Mouse (Mus musculus) hindbrain, embryonic 10.5 days (tissue): ENCODE measurements around the gene Olfr220. TPM values are rescaled to one million over a fixed set of nuclear protein-coding genes. Genes with fewer than 3 reads are reported as not detected.

Experiments used
- DNase-seq: peaks from one replicate; pipeline ENCODE4 v3.0.0-alpha.2; 2017; ENCODE audit warnings: low spot score
- H3K27ac ChIP-seq: fragments of 300-500 bp; sonication (generic); 2 replicates; pipeline ENCODE4 v1.5.1; 2016; ENCODE audit warnings: mild to moderate bottlenecking, moderate library complexity
- H3K27me3 ChIP-seq: fragments of 300-500 bp; sonication (generic); 2 replicates; pipeline ENCODE4 v1.6.1; 2016; ENCODE audit warnings: mild to moderate bottlenecking; ENCODE audit not compliant: poor library complexity, insufficient read depth, severe bottlenecking
- H3K36me3 ChIP-seq: fragments of 300-500 bp; sonication (generic); 2 replicates; pipeline ENCODE4 v1.6.1; 2016; ENCODE audit warnings: mild to moderate bottlenecking, moderate library complexity
- H3K4me1 ChIP-seq: fragments of 300-500 bp; sonication (generic); replicated peaks from 2 replicates; pipeline ENCODE4 v1.6.1; 2016; ENCODE audit warnings: mild to moderate bottlenecking
- H3K4me3 ChIP-seq: fragments of 300-500 bp; sonication (generic); 2 replicates; pipeline ENCODE4 v1.5.1; 2016; ENCODE audit warnings: mild to moderate bottlenecking, moderate library complexity
- H3K9me3 ChIP-seq: fragments of 300-500 bp; sonication (generic); 2 replicates; pipeline ENCODE4 v1.6.1; 2016; ENCODE audit warnings: mild to moderate bottlenecking, moderate library complexity
- WGBS: fragments of 180-500 bp; shearing (Covaris S2); methylation state at CpG from one replicate; pipeline ENCODE4 v1.1.7; 2016; 5-methylcytosine and 5-hydroxymethylcytosine counted together
- polyA plus RNA-seq: library from polyadenylated mRNA; unstranded; fragments of >200 nt; fragmentation: Nextera tagmentation; extraction: Ambion mirVana; gene quantifications from 2 replicates; pipeline ENCODE4 v1.2.1, GENCODE M21; 2016

Olfr220 gene
- polyA plus RNA-seq, result not detected in 2 replicates

DNA sequence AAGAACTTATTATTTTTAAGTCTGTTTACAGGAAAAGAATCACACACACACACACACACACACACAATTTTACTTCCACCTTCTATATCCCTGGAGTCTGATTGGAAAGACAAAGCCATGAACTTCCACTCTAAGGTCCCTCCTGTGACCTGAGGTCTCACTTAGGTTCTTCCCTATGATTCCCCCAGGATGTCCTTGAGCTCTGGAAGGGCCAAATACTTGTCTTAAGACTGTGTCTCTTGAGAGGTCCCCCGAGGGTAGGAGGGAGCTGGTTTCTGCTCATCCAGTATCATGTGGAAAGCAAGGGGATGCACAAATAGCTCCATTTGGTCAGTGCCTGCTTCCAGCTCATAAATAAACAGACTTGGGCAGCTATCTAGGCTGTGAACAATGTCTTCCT is at the start of gene Olfr220:
Gene Olfr220 (plus strand): TSS at position 301 of the 400 bp plus-strand sequence.
- Histone ChIP-seq H3K9me3 (no peaks in the 10 kb centered on the region), H3K4me3 (no peak within 1 kb of the TSS), H3K27ac (no peak within 1 kb of the TSS), H3K27me3 (no peaks in the 10 kb centered on the region), H3K36me3 (no peaks in the 10 kb centered on the region), H3K4me1 (no peaks in the 10 kb centered on the region)
- DNase-seq, result no peak
- 75% methylated on average over 1 of the region's 1 CpGs for WGBS

DNA sequence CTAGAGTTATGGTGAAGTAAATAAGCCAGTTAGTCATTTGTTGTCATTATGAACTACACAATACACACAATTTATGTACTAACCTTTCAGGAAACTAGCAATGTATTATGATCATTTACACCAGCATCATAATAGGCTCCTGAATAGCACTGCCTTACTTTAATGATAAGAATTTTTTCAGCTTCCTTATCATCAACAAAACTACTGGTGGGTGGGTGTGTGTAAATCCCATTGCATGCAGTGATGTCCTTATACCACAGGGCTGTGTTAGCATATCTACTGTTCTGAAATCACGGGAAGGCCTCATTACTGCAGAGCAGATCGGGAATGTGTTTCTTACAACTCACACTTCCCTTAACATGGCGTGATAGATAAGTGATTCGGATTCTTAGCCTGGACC is 18.9 kb upstream of the Olfr220 start:
- no peak overlapping the region for H3K4me3 ChIP-seq
- no peaks in the 10 kb centered on the region for H3K27me3 ChIP-seq
- no peaks in the 10 kb centered on the region for H3K4me1 ChIP-seq
- no peaks in the 10 kb centered on the region for H3K9me3 ChIP-seq
- H3K36me3 ChIP-seq, result no peaks in the 10 kb centered on the region
- no peak overlapping the region for H3K27ac ChIP-seq
- DNase-seq, result no peak
- WGBS, result 94% methylated on average over 4 of the region's 4 CpGs

DNA sequence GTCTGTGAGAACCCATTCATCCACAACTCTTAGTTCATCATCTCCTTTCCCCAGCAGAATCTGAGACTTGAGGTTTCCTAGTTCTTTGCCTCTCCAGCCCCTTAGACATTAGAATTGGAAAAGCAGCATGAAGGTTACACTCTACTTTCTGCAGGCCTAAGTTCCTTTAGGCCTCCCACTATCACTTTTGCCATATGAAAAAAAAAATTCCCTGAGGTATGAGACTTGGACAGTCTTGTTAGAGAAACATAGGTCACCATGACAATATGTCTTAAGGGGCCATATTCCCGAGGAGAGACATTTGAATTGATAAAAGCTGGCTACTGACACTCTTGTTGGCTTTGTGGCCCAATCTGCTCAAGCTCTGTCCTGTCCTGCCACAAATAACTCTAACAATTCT is 18.1 kb upstream of the Olfr220 start, which contains the start of gene Olfr414:
Gene Olfr414 (plus strand): TSS at position 301 of the 400 bp plus-strand sequence.
- no peaks in the 10 kb centered on the region for H3K9me3 ChIP-seq
- WGBS, result 77% methylated on average over 1 of the region's 1 CpGs
- H3K4me3 ChIP-seq, result no peak within 1 kb of the TSS
- no peak within 1 kb of the TSS for H3K27ac ChIP-seq
- no peaks in the 10 kb centered on the region for H3K36me3 ChIP-seq
- no peaks in the 10 kb centered on the region for H3K4me1 ChIP-seq
- no peak for DNase-seq
- no peaks in the 10 kb centered on the region for H3K27me3 ChIP-seq

DNA sequence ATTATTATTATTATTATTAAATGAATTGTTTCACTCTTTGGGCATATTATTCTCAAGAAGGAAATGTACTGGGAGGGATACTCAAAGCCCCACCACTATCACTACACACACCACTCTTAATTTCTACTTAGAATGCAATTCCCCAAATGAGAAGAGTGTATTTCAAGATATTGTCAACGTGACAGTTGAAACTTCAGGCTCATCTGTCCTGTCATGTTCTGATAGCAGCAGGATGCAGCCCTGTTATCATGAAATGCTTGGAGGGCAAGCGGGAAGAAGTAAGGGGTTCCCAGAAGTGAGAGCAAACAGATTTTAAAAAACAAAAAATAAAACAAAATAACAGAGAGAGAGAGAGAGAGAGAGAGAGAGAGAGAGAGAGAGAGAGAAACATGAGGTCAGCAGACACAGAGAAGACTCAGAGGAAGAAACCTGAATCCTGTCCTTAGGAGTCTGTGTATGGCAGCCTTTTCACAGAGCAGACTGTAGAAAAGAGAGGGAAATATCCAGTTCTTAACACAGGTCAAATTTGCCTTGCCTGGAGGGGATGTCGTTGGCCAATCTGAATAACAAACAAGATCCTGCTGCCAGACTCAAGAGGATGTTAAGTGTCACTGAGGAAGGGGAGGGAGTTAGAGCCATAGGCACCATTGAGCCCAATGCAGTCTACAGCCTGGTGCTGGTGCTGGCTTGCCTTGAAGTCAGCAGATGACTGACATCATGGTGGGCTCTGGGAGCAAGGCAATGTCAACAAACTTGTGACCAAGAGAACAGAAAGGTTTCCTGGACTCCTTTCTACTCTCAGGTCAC is 15.5 kb upstream of the Olfr220 start:
- no peaks in the 10 kb centered on the region for H3K36me3 ChIP-seq
- no peaks in the 10 kb centered on the region for H3K4me1 ChIP-seq
- no peaks in the 10 kb centered on the region for H3K27me3 ChIP-seq
- no peak for DNase-seq
- no peak overlapping the region for H3K27ac ChIP-seq
- no peaks in the 10 kb centered on the region for H3K9me3 ChIP-seq
- 56% methylated on average over 3 of the region's 3 CpGs for WGBS
- H3K4me3 ChIP-seq, result no peak overlapping the region

DNA sequence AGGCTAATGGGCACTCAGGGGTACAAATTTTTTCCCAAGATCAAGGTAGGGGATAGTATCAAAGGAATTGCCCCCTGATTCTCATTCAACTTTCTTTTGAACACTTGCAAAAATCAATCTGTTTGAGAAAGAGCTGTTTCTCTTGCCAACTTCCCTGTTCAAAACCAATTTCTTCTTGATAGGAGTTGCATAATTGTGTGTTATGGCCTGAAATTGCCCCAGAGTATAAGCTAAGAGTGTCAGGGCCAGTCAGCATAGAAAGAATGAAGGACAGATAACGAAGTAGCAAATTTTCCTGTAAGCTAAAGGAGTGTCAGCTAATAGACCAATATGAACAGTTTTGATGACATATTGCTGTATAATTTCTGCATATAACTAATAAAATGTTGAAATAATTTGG is 14.5 kb upstream of the Olfr220 start:
- Histone ChIP-seq H3K27me3 (no peaks in the 10 kb centered on the region), H3K9me3 (no peaks in the 10 kb centered on the region), H3K4me1 (no peaks in the 10 kb centered on the region), H3K27ac (no peak overlapping the region), H3K4me3 (no peak overlapping the region), H3K36me3 (no peaks in the 10 kb centered on the region)
- DNase-seq, result no peak
- 93% methylated on average over 1 of the region's 1 CpGs for WGBS

DNA sequence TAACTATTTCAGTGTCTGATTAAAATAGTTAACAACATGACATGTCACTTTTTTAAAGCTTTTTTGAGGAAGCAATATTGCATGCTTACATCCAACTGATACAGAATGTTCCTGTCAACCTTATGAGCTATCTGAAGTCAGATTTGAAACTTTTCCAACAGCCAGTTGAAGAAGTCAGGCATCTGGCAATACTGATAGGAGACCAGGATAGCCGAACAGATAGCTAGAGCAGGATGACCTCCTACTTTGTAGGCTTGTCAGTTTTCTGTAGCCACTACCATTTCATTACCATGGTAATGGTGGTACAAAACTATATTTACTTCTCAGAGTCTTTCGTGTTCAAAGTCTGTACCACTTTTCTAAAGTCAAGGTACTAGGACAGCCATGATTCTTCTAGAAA is 13.5 kb upstream of the Olfr220 start:
- Histone ChIP-seq H3K9me3 (no peaks in the 10 kb centered on the region), H3K4me1 (no peaks in the 10 kb centered on the region), H3K36me3 (no peaks in the 10 kb centered on the region), H3K27ac (no peak overlapping the region), H3K27me3 (no peaks in the 10 kb centered on the region), H3K4me3 (no peak overlapping the region)
- DNase-seq, result no peak
- WGBS, result 90% methylated on average over 2 of the region's 2 CpGs

DNA sequence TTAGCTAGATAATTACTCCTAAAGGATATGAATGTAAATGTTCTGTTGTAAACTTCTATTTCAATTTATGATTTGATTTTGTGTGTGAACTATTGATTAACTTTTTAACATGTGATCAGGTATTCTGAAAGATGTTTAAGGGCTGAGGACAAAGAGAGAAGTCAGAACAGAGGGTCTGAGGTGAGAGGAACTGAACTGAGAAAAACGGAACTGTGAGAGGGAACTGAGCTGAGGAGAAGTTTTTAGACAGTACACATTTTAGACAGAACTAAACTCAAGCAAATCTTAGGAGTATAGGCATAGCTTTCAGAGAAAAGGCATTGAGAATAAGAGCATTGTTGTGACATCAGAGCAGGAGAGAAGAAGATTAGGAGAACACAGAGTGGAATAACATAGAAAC is 7.8 kb upstream of the Olfr220 start:
- no peaks in the 10 kb centered on the region for H3K4me1 ChIP-seq
- no peak overlapping the region for H3K27ac ChIP-seq
- H3K27me3 ChIP-seq, result no peaks in the 10 kb centered on the region
- no peaks in the 10 kb centered on the region for H3K36me3 ChIP-seq
- H3K9me3 ChIP-seq, result no peaks in the 10 kb centered on the region
- H3K4me3 ChIP-seq, result no peak overlapping the region
- WGBS, result 69% methylated on average over 1 of the region's 1 CpGs
- DNase-seq, result no peak

DNA sequence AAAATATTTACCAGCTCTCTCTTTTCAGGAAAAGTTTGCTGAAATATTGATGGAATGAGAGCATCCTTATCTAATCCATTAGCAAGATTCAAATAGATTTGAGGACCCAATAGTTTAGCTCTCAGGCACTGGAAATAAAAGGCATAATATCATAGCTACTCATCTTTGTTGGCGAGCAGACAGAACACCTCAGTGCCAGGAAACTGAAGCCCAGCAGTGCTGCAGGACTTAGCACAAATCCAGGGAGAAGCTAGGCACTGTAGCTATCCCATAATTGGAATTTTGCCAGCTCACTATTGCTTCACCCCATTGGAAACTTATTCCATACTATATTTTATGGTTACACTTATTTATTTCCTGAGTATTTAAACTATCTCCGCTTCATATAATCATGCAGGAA is 13.2 kb downstream of the Olfr220 start:
- H3K9me3 ChIP-seq, result no peaks in the 10 kb centered on the region
- DNase-seq, result no peak
- WGBS, result 82% methylated on average over 2 of the region's 2 CpGs

DNA sequence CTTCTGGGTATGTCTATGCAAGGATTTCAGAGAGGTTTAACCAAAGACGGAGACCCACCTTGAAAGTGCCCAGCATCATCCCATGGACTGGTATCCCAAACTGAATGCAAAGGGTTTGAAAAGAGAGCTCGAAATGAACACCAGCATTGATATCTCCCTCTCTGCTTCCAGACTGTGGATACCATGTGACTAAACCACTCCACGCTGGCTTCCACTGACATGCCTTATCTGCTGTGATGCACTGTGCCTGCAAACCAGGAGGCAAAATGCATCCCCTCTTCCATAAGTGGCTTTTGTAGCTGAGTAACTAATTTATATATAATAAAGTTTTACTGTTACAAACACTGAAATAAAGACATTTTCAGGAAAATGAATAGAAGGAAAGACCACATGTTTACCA is 23.5 kb downstream of the Olfr220 start:
- Histone ChIP-seq H3K4me1 (no peaks in the 10 kb centered on the region), H3K27me3 (no peaks in the 10 kb centered on the region), H3K27ac (no peak overlapping the region), H3K36me3 (no peaks in the 10 kb centered on the region), H3K4me3 (no peak overlapping the region), H3K9me3 (no peaks in the 10 kb centered on the region)
- DNase-seq, result no peak
- 90% methylated on average over 3 of the region's 3 CpGs for WGBS

More for the DNA sequence above, 13.2 kb downstream of the Olfr220 start:
- no peaks in the 10 kb centered on the region for H3K4me1 ChIP-seq
- H3K36me3 ChIP-seq, result no peaks in the 10 kb centered on the region
- H3K4me3 ChIP-seq, result no peak overlapping the region
- no peaks in the 10 kb centered on the region for H3K27me3 ChIP-seq
- H3K27ac ChIP-seq, result no peak overlapping the region

DNA sequence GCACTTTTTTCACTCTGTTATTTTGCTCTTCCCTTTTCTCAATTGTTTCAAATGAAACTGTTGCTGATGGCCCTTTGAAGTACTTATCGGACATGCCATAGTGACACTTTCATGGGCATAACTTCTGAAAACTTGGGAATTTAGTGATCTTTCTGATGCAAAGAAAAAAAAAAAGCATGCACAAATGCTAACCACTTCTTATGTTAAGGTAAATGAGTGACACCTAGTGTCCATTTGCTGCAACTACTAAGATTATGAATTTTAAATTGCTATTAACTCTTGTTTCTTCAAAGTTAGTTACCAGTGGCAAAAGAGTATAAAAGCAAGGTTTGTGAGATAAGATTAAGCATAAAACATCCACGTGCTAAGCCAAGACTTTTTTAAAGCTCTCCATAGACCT is 24.4 kb downstream of the Olfr220 start:
- DNase-seq, result no peak
- no peaks in the 10 kb centered on the region for H3K9me3 ChIP-seq
- WGBS, result 32% methylated on average over 2 of the region's 2 CpGs
- H3K4me3 ChIP-seq, result no peak overlapping the region
- no peak overlapping the region for H3K27ac ChIP-seq
- no peaks in the 10 kb centered on the region for H3K27me3 ChIP-seq
- H3K4me1 ChIP-seq, result no peaks in the 10 kb centered on the region
- H3K36me3 ChIP-seq, result no peaks in the 10 kb centered on the region

DNA sequence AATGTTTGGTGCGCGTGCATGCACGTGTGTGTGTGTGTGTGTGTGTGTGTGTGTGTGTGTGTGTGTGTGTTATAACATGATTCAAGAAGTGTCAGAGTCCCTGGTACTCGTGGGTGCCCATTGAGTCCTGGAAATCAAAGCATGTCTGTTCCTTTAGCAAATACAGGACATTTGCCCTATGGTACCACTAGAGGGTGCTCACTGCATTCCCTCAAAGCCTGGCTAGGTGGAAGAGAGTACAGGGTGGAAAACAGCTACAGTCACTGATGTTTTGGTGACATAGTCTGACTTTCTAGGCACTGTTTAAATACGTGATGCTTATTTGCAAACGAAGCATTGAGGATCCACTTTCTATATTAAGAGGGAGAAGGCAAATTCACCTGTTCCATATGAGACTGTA is 27.9 kb downstream of the Olfr220 start:
- WGBS, result 6% methylated on average over 6 of the region's 6 CpGs
- DNase-seq, result peak; percentile 53
- H3K27ac ChIP-seq, result no peak overlapping the region
- no peak overlapping the region for H3K4me3 ChIP-seq
- H3K27me3 ChIP-seq, result no peaks in the 10 kb centered on the region
- no peaks in the 10 kb centered on the region for H3K4me1 ChIP-seq
- H3K9me3 ChIP-seq, result no peaks in the 10 kb centered on the region
- H3K36me3 ChIP-seq, result no peaks in the 10 kb centered on the region

DNA sequence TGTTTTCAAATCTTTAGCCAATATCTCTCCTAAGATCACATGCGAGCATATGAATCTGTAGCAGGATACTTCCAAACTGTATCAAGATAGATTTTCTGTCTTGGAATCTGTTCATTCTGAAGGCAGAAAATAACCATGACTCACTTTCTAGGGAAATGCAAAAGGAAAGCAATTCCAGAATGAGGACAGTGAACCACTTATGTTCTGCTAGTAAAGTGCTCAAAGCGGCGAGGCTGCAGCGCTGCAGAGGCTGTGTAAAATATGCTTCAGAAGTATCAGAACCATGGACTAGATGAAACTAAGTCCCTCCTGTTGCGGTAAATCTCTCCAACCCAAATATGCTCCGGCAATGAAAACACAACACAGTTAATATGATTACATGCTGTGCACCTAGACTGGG is 40.7 kb downstream of the Olfr220 start:
- DNase-seq, result no peak
- Histone ChIP-seq H3K9me3 (no peaks in the 10 kb centered on the region), H3K4me1 (no peaks in the 10 kb centered on the region), H3K36me3 (no peaks in the 10 kb centered on the region), H3K27me3 (no peaks in the 10 kb centered on the region), H3K27ac (no peak overlapping the region), H3K4me3 (no peak overlapping the region)
- 93% methylated on average over 6 of the region's 6 CpGs for WGBS

DNA sequence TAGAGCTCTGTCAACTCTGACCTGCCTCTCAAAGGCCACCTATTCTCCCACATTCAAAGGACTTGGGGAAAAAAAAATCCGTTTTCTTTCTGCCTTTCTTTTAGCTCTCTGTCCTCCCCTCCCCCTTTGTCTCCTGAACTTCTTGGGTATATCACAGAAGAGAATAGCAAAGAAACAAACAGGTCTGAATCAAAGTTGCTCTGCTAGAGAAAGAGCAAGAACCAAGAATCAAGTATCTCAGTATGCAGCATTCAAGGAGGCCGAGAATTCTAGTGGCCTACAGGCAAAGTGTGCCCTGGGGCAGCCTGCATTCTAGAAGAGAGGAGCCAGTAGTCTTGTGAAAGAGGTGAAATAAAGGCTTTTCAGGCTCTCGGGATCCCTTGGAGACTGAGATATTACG is 58.2 kb downstream of the Olfr220 start:
- Histone ChIP-seq H3K4me1 (peaks cover 53% of the 10 kb centered on the region), H3K36me3 (no peaks in the 10 kb centered on the region), H3K27ac (peak overlapping the region; percentile 86), H3K4me3 (peak overlapping the region; percentile 26; the same call in 1 of the 2 replicates), H3K9me3 (no peaks in the 10 kb centered on the region), H3K27me3 (no peaks in the 10 kb centered on the region; the same call in 1 of the 2 replicates)
- DNase-seq, result peak; percentile 31
- 15% methylated on average over 4 of the region's 4 CpGs for WGBS
